Mouse (Mus musculus) MEL (cell line): ENCODE measurements around the gene Cpne2.

ENCODE experiments used
- BHLHE40 ChIP-seq: IDR thresholded peaks from 2 replicates; pipeline ENCODE4 v1.6.1; 2012; ENCODE audit warnings: low read depth, mild to moderate bottlenecking, inconsistent platforms, low read length, improper control_type of control experiment, borderline replicate concordance
- CTCF ChIP-seq, 3 experiments: IDR thresholded peaks in 2 of 3; conservative IDR thresholded peaks in 1 of 3; 2 replicates each; pipeline ENCODE4 v1.5.1; 2011 to 2012; ENCODE audit warnings: low read length in 3 of 3, low read depth in 2 of 3, mild to moderate bottlenecking in 2 of 3, improper control_type of control experiment in 1 of 3, inconsistent platforms in 1 of 3, mixed read lengths in 1 of 3, moderate library complexity in 1 of 3; ENCODE audit not compliant: control insufficient read depth in 1 of 3, insufficient read depth in 1 of 3, poor library complexity in 1 of 3, severe bottlenecking in 1 of 3
- EP300 ChIP-seq, 2 experiments: IDR thresholded peaks; 2 replicates each; pipeline ENCODE4 v1.6.1; 2011; ENCODE audit warnings: improper control_type of control experiment in 2 of 2, low read length in 2 of 2, low read depth in 1 of 2, mild to moderate bottlenecking in 1 of 2
- MAFK ChIP-seq: IDR thresholded peaks from 2 replicates; pipeline ENCODE4 v1.6.1; 2011; ENCODE audit warnings: low read depth, mild to moderate bottlenecking, low read length, improper control_type of control experiment, borderline replicate concordance
- MAX ChIP-seq: IDR thresholded peaks from 2 replicates; pipeline ENCODE4 v1.6.1; 2011; ENCODE audit warnings: low read length, improper control_type of control experiment
- POLR2AphosphoS2 ChIP-seq: IDR thresholded peaks from 2 replicates; pipeline ENCODE4 v1.6.1; 2011; ENCODE audit warnings: low read length, improper control_type of control experiment
- SIN3A ChIP-seq: IDR thresholded peaks from 2 replicates; pipeline ENCODE4 v1.6.1; 2012; ENCODE audit warnings: low read length, improper control_type of control experiment, inconsistent platforms
- USF1 ChIP-seq: IDR thresholded peaks from 2 replicates; pipeline ENCODE4 v1.6.1; 2014; ENCODE audit warnings: low read depth, mild to moderate bottlenecking, inconsistent platforms, low read length, improper control_type of control experiment, moderate library complexity

DNA sequence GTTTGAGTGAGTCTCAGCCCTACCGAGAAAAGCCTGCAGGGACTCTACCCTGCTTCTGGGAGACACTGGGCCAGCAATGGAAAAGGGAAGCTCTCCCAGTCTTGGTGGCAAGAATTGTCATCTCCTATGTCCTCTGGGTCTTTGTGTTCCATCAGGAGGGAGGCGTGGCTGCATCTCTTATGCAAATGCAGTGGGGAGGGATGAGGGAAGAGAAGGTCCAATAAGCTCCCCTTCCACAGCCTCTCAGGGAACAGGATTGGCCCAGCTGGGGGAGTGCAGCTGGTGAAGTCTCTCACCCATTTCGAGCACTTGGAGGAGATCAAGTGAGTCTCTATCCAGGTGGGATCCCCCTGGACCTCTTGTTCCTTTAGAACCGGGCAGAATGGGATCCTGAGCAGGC is 11.3 kb upstream of the Cpne2 start:
- TF ChIP-seq CTCF (IDR thresholded peaks at IDR 0.05 in 2 of 3, conservative IDR thresholded peaks at IDR 0.05 in 1 of 3; ENCODE audit: control insufficient read depth in 1 of 3, insufficient read depth in 1 of 3, low read depth in 2 of 3, low read length in 3 of 3, poor library complexity in 1 of 3, severe bottlenecking in 1 of 3) (no peak), SIN3A (no peak), MAFK (no peak), EP300 (IDR thresholded peaks at IDR 0.05; ENCODE audit: low read depth in 1 of 2, low read length in 2 of 2) (no peak), POLR2AphosphoS2 (no peak), USF1 (no peak), BHLHE40 (no peak), MAX (no peak)
